Mouse (Mus musculus): ENCODE measurements around the gene Pgrmc2. TPM values are rescaled to one million over a fixed set of nuclear protein-coding genes. Genes with fewer than 3 reads are reported as not detected.

Gene Pgrmc2
- polyA plus RNA-seq, 1 experiment from 2014 or later, result 29.7 TPM

- no peaks in the 10 kb centered on the region for H3K27me3 ChIP-seq (ENCODE audit: control insufficient read depth, insufficient read depth, low read length)
- H3K36me3 ChIP-seq (replicated peaks; ENCODE audit: control insufficient read depth, insufficient read depth, low read depth, low read length), result no peaks in the 10 kb centered on the region
- no peak overlapping the region for H3K4me2 ChIP-seq (ENCODE audit: low read depth, low read length)
- H3K9ac ChIP-seq (replicated peaks; ENCODE audit: low read length), result no peak overlapping the region
- peak; percentile 70 for DNase-seq (ENCODE audit: low spot score)
- WGBS, result 84% methylated on average over 4 of the region's 4 CpGs
- H3K4me3 ChIP-seq (ENCODE audit: low read depth, low read length), result no peak overlapping the region
- no peaks in the 10 kb centered on the region for H3K4me1 ChIP-seq (ENCODE audit: control insufficient read depth, insufficient read depth, low read length)
- ATAC-seq (replicated peaks; ENCODE audit: insufficient number of reproducible peaks, low FRiP score, low TSS enrichment, low read depth), result no peak
- no peak overlapping the region for H3K27ac ChIP-seq (replicated peaks; ENCODE audit: low read depth, low read length)
- no peaks in the 10 kb centered on the region for H3K9me3 ChIP-seq (replicated peaks; ENCODE audit: control insufficient read depth, low read length)
These were observed 40.5 kb downstream of the Pgrmc2 start for GRCm38 (mm10) chr3:41042195-41042938.

- Histone ChIP-seq H3K9me3 (replicated peaks; ENCODE audit: control insufficient read depth, low read length) (no peaks in the 10 kb centered on the region), H3K36me3 (replicated peaks; ENCODE audit: control insufficient read depth, insufficient read depth, low read depth, low read length) (no peaks in the 10 kb centered on the region), H3K4me1 (ENCODE audit: control insufficient read depth, insufficient read depth, low read length) (no peaks in the 10 kb centered on the region), H3K9ac (replicated peaks; ENCODE audit: low read length) (no peak overlapping the region), H3K4me2 (ENCODE audit: low read depth, low read length) (no peak overlapping the region), H3K27ac (replicated peaks; ENCODE audit: low read depth, low read length) (no peak overlapping the region), H3K27me3 (ENCODE audit: control insufficient read depth, insufficient read depth, low read length) (no peaks in the 10 kb centered on the region), H3K4me3 (ENCODE audit: low read depth, low read length) (no peak overlapping the region)
- no peak for ATAC-seq (replicated peaks; ENCODE audit: insufficient number of reproducible peaks, low FRiP score, low TSS enrichment, low read depth)
- WGBS, result 66% methylated on average over 5 of the region's 5 CpGs
- no peak for DNase-seq (ENCODE audit: low spot score)
These were observed 41.6 kb downstream of the Pgrmc2 start for GRCm38 (mm10) chr3:41041241-41041640.

GRCm38 (mm10) chr3:41038297-41038916 is 44.4 kb downstream of the Pgrmc2 start:
- no peaks in the 10 kb centered on the region for H3K27me3 ChIP-seq (ENCODE audit: control insufficient read depth, insufficient read depth, low read length)
- H3K9me3 ChIP-seq (replicated peaks; ENCODE audit: control insufficient read depth, low read length), result no peaks in the 10 kb centered on the region
- H3K4me1 ChIP-seq (ENCODE audit: control insufficient read depth, insufficient read depth, low read length), result no peaks in the 10 kb centered on the region
- no peak for DNase-seq (ENCODE audit: low spot score)
- H3K27ac ChIP-seq (replicated peaks; ENCODE audit: low read depth, low read length), result no peak overlapping the region
- 67% methylated on average over 5 of the region's 5 CpGs for WGBS
- no peak for ATAC-seq (replicated peaks; ENCODE audit: insufficient number of reproducible peaks, low FRiP score, low TSS enrichment, low read depth)
- no peak overlapping the region for H3K4me2 ChIP-seq (ENCODE audit: low read depth, low read length)
- no peaks in the 10 kb centered on the region for H3K36me3 ChIP-seq (replicated peaks; ENCODE audit: control insufficient read depth, insufficient read depth, low read depth, low read length)
- no peak overlapping the region for H3K4me3 ChIP-seq (ENCODE audit: low read depth, low read length)
- no peak overlapping the region for H3K9ac ChIP-seq (replicated peaks; ENCODE audit: low read length)

- Histone ChIP-seq H3K9ac (replicated peaks; ENCODE audit: low read length) (no peak overlapping the region), H3K9me3 (replicated peaks; ENCODE audit: control insufficient read depth, low read length) (no peaks in the 10 kb centered on the region), H3K27me3 (ENCODE audit: control insufficient read depth, insufficient read depth, low read length) (no peaks in the 10 kb centered on the region), H3K4me2 (ENCODE audit: low read depth, low read length) (no peak overlapping the region), H3K4me1 (ENCODE audit: control insufficient read depth, insufficient read depth, low read length) (no peaks in the 10 kb centered on the region), H3K36me3 (replicated peaks; ENCODE audit: control insufficient read depth, insufficient read depth, low read depth, low read length) (no peaks in the 10 kb centered on the region), H3K4me3 (ENCODE audit: low read depth, low read length) (no peak overlapping the region), H3K27ac (replicated peaks; ENCODE audit: low read depth, low read length) (no peak overlapping the region)
- DNase-seq (ENCODE audit: low spot score), result no peak
- no peak for ATAC-seq (replicated peaks; ENCODE audit: insufficient number of reproducible peaks, low FRiP score, low TSS enrichment, low read depth)
- WGBS, result 75% methylated on average over 12 of the region's 12 CpGs
These were observed 51.3 kb downstream of the Pgrmc2 start for GRCm38 (mm10) chr3:41031286-41032210.

- H3K4me1 ChIP-seq (ENCODE audit: control insufficient read depth, insufficient read depth, low read length), result no peaks in the 10 kb centered on the region
- no peak overlapping the region for H3K4me3 ChIP-seq (ENCODE audit: low read depth, low read length)
- ATAC-seq (replicated peaks; ENCODE audit: insufficient number of reproducible peaks, low FRiP score, low TSS enrichment, low read depth) (no peak), DNase-seq (ENCODE audit: low spot score) (no peak)
- no peaks in the 10 kb centered on the region for H3K36me3 ChIP-seq (replicated peaks; ENCODE audit: control insufficient read depth, insufficient read depth, low read depth, low read length)
- H3K9me3 ChIP-seq (replicated peaks; ENCODE audit: control insufficient read depth, low read length), result no peaks in the 10 kb centered on the region
- H3K27me3 ChIP-seq (ENCODE audit: control insufficient read depth, insufficient read depth, low read length), result no peaks in the 10 kb centered on the region
- H3K9ac ChIP-seq (replicated peaks; ENCODE audit: low read length), result no peak overlapping the region
- WGBS, result 85% methylated on average over 1 of the region's 1 CpGs
- H3K27ac ChIP-seq (replicated peaks; ENCODE audit: low read depth, low read length), result no peak overlapping the region
- H3K4me2 ChIP-seq (ENCODE audit: low read depth, low read length), result no peak overlapping the region
These were observed 52.1 kb downstream of the Pgrmc2 start for GRCm38 (mm10) chr3:41030705-41031104.

- WGBS, result 67% methylated on average over 6 of the region's 6 CpGs
- no peak for DNase-seq (ENCODE audit: low spot score)
- H3K9me3 ChIP-seq (replicated peaks; ENCODE audit: control insufficient read depth, low read length), result no peaks in the 10 kb centered on the region
- no peak overlapping the region for H3K4me2 ChIP-seq (ENCODE audit: low read depth, low read length)
- H3K27me3 ChIP-seq (ENCODE audit: control insufficient read depth, insufficient read depth, low read length), result no peaks in the 10 kb centered on the region
- H3K4me3 ChIP-seq (ENCODE audit: low read depth, low read length), result no peak overlapping the region
- no peaks in the 10 kb centered on the region for H3K36me3 ChIP-seq (replicated peaks; ENCODE audit: control insufficient read depth, insufficient read depth, low read depth, low read length)
- no peak for ATAC-seq (replicated peaks; ENCODE audit: insufficient number of reproducible peaks, low FRiP score, low TSS enrichment, low read depth)
- H3K4me1 ChIP-seq (ENCODE audit: control insufficient read depth, insufficient read depth, low read length), result no peaks in the 10 kb centered on the region
- H3K9ac ChIP-seq (replicated peaks; ENCODE audit: low read length), result no peak overlapping the region
- H3K27ac ChIP-seq (replicated peaks; ENCODE audit: low read depth, low read length), result no peak overlapping the region
These were observed 60.9 kb downstream of the Pgrmc2 start for GRCm38 (mm10) chr3:41021980-41022379.

- DNase-seq (ENCODE audit: low spot score) (no peak), ATAC-seq (replicated peaks; ENCODE audit: insufficient number of reproducible peaks, low FRiP score, low TSS enrichment, low read depth) (no peak)
- H3K4me1 ChIP-seq (ENCODE audit: control insufficient read depth, insufficient read depth, low read length), result no peaks in the 10 kb centered on the region
- H3K4me3 ChIP-seq (ENCODE audit: low read depth, low read length), result no peak overlapping the region
- H3K27ac ChIP-seq (replicated peaks; ENCODE audit: low read depth, low read length), result no peak overlapping the region
- H3K36me3 ChIP-seq (replicated peaks; ENCODE audit: control insufficient read depth, insufficient read depth, low read depth, low read length), result no peaks in the 10 kb centered on the region
- H3K27me3 ChIP-seq (ENCODE audit: control insufficient read depth, insufficient read depth, low read length), result no peaks in the 10 kb centered on the region
- 89% methylated on average over 7 of the region's 7 CpGs for WGBS
- H3K9me3 ChIP-seq (replicated peaks; ENCODE audit: control insufficient read depth, low read length), result no peaks in the 10 kb centered on the region
- H3K4me2 ChIP-seq (ENCODE audit: low read depth, low read length), result no peak overlapping the region
- H3K9ac ChIP-seq (replicated peaks; ENCODE audit: low read length), result no peak overlapping the region
These were observed 62.2 kb downstream of the Pgrmc2 start for GRCm38 (mm10) chr3:41020687-41021086.
